Mouse (Mus musculus): ENCODE results near the gene Tvp23b.

- TF ChIP-seq CTCF (IDR thresholded peaks at IDR 0.05; ENCODE audit: low read depth, low read length) (no peak), POLR2A (IDR thresholded peaks at IDR 0.05; ENCODE audit: borderline replicate concordance, low read depth, low read length) (no peak)
Observed at GRCm38 (mm10) chr11:62954766-62955165, 75.5 kb downstream of the Tvp23b start.
